Mouse (Mus musculus) kidney, postnatal 10 days (tissue): Measurements from ENCODE around the gene Trim27.
A peak's percentile ranks its signal among the peaks of the same experiment; 100 is the strongest.

Source experiments
- DNase-seq: peaks from one replicate; pipeline ENCODE4 v3.0.0; 2021; ENCODE audit warnings: mixed read lengths

Trim27 gene

GRCm38 (mm10) chr13:21221656-21222462 lies 42.6 kb downstream of the Trim27 start:
- DNase-seq, result no peak

DNA sequence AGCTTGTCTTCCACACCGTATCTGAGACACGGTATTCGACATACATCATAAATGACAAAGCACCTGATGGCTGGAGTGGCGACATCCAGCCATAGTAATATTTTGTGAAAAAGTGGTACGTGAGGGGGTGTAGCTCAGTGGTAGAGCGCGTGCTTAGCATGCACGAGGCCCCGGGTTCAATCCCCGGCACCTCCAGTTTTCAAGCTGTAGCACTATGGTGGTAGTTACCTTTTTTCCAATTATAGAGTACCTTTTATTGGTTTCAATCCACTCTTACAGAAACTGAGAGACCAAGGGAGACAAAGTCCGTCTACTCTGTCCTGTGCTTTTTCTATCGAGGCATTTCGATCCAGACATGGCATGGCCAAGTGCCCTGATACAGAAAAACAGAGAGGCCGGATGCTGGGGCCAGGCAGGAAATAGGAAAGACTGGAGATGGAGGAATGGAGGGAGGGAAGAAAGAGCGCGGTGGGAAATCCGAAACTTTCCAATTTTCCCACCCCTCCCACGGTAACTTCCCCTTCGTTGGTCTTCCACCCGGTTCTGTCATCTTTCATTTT lies 43.3 kb downstream of the Trim27 start:
- DNase-seq, result peak; percentile 87

DNA sequence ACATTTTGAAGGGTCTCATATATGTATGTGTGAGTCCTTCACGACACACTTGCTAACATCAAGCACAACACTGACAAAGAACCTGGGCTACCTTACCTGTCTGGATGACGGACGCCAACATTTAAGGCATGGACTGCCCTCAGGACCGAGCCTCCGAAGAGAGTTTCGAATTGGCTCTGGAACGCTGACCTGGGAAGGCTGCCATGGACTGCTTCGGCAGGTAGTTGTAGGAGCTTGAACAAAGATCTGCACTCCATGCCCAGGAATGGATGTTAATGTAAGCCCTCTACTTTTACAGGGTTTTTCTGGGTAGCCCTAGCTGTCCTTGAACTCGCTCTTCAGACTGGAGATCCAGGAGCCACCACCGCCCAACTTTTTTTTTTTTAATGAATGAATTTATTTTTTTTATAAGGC lies 44.0 kb downstream of the Trim27 start:
- peak; percentile 13 for DNase-seq

DNA sequence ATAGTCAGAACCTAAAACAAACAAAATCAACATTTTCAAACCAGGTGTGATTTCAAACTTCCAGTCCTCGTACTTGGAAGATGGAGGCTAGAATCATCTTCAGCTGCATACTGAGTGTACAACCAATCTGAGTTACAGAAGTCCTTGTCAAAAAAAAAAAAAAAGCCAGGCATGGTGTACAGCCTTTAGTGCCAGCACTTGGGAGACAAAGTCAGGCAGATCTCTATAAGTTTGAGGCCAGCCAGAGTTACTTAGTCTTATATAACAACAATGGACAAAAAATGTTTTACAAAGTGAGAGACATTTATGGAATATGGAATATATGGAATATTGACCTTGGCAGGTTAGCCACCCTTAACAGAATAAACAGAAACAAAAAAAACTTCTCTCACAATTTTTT lies 45.1 kb downstream of the Trim27 start:
- no peak for DNase-seq

GRCm38 (mm10) chr13:21225206-21225605 lies 46.0 kb downstream of the Trim27 start:
- DNase-seq, result no peak

DNA sequence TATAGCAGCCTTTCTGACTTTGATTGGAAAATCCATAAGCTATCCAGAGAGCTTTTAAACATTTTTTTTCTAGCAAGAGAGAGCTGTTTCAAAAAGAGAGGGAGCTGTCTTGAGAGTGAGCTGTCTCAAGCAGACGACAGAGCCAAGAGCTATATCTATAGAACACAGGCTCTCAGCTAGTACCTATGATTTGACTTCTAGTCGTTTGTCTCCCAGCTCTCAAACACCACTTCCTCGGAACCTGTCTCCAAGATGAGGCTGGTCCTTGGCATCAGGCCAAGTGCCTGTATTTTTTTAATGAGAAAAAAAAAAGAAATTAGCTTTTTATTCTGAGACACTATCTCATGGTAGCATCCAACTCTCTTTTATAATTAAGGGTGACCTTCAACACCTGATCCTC lies 46.8 kb downstream of the Trim27 start:
- DNase-seq, result no peak

DNA sequence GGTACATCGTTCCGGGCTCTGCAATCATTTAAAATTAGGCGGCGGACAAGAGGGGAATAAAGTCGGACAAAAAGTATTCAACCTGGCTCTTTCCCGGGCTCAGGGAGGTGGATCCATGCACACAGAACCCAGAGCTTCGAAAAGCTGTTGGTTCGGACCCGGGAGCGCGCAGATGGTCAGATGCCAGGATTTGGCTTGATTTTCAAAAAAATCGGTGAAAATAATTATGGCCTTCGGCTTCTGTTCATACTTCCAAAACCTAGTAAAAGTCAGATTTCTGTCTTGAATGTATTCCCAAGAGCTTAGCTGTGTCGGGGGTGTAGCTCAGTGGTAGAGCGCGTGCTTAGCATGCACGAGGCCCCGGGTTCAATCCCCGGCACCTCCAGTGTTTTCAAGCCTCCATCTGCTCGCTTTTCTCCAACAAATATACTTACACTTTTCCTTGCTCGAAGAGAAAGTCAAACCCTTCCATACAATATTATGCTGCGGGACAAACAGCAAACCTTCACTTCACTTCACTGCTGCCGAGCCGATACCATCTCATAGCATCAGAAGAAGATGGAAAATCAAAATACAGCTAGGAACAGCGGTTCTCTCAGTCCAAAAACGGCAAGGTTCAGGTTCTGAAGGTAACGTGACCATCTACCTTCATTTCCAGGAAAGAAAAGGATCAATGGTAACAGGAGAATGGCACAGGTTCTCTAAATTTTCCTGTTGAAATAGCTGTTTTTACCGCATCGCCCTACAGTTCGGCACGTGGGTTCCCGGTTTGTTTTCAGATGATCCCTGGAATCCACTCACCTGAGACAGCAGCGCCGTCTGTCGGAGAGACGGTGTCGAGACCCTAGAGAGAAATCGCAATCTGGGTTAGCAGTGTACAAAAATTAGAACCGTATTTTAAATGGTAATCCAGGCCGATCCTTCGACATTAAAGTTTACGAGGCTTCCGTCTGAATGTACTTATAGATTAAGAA lies 54.8 kb downstream of the Trim27 start:
- peak; percentile 84 for DNase-seq

DNA sequence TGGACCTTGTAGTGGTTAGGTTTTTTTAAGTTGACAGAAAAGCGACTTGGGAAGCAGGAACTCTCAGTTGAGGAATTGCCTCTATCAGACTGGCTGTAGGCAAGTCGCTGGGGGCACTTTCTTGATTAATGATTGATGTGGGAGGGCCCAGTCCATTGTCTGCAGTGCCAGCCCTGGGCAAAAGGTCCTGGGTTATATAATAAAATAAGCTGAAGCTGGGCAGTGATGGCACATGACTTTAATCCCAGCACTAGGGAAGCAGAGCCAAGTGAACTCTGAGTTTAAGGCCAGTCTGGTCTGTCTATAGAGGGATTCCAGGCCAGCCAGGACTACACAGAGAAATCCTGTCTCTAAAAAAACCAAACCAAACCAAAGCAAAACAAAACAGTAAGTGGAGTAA lies 57.5 kb downstream of the Trim27 start:
- DNase-seq, result peak; percentile 39

- DNase-seq, result no peak
Observed at GRCm38 (mm10) chr13:21237161-21237560, 57.9 kb downstream of the Trim27 start.

DNA sequence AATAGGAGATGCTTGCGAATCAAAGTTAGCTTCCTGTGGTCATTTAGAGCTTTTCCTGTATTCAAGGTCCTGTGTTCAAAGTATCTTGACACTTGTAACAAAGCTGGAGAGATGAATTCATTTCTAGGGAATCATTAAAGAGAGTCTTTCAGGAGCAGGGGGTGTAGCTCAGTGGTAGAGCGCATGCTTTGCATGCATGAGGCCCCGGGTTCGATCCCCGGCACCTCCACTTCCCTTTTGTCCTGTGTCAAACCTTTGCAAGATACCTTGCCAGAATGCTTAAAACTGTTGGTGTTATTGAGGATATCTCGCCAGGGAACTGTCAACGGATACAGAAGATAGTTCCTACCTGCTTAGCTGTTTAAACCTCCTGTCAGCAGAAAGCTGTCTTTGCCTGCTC lies 61.5 kb downstream of the Trim27 start:
- DNase-seq, result no peak

GRCm38 (mm10) chr13:21242408-21243125 lies 63.3 kb downstream of the Trim27 start:
- DNase-seq, result no peak

DNA sequence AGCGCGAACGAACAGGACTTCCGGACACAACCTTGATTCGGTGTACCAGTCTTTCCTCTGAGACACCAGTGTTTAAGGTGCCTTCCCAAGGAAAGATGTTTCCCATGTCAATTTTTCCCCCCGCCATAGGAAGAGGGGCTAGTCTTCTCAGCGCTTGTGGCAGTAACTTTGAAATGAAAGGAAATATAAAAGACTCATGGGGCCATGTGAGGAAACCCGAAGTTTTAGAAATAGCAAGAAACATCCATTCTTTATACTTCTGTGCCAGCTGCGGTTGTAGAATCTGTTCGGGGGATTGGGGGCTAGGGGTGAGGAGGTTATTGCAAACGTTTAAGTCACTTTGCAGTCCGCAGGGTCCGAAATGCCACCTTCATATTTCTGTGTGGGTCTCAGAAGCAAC lies 64.0 kb downstream of the Trim27 start:
- DNase-seq, result no peak

DNA sequence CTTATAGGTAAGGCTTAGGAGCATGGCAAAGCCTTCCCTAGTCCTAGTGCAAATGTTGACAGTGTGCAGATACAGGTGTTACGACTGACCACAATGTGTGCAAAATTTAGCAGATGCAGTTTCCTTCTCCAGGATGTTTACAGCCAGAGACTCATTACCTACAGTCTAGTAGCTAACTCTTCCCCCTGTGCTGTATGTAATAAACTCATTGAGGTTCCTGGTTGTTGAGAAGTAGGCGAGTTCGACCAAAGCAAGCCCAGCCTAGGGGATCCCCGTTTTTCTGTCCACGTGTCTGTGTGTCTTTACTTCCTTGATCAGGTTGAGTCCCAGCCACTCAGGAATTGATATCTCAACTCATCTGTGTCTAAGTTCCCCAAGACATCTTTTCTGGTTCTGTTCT lies 64.8 kb downstream of the Trim27 start:
- no peak for DNase-seq
